ENCODE assay signal across 8 mouse cellular contexts in the genomic region with DNA sequence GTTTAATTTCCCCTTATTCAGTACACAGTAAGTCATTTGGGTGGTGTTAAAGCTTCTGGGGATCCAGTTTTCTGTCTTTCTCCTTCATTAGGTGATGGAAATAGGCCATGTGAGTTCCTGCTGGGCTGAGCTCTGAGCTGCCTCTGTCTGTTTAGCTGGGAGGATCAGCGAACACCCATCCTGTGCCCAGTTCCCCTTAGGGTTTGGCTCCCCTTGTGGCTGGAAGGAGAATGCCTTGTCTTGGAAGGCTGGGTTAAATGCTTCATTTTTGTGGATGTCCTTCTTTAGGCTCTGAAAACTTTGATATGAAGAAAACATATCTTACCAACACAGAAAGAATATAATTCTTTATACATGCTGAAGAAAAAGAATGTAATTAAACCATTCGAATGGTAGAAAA. TPM values are rescaled to one million over a fixed set of nuclear protein-coding genes. Genes with fewer than 3 reads are reported as not detected.
DNase-seq lines count a peak whose midpoint lies in the region; ATAC-seq and TF ChIP-seq lines count a peak whose summit lies in the region.
"Had no signal": no experiment of that assay in that cellular context is flagged by ENCODE, and none has a peak within 500 bp of the region (broad histone marks: within the 10 kb centered on the region; RNA-seq: fewer than 3 reads in every experiment).

No protein-coding gene starts in this region.

- peak; percentile 84 for TF ChIP-seq CTCF in layer of hippocampus, adult 2 months (conservative IDR thresholded peaks at IDR 0.05)

- DNase-seq in layer of hippocampus, adult 2 months (ENCODE audit: low spot score in 2 of 2) = no peak
- no peak for DNase-seq in layer of hippocampus, adult 11-12 months (ENCODE audit: low spot score)
- peak; percentile 20 for DNase-seq in NIH3T3 (ENCODE audit: low read depth)
- DNase-seq in cerebellum, adult 9-11 months = peak; percentile 63
- peak; percentile 40 for DNase-seq in lung, postnatal 14 days
- DNase-seq in ovary, postnatal 10 days (ENCODE audit: low spot score) = no peak

- no peak overlapping the region for H3K4me3 ChIP-seq in layer of hippocampus, adult 2 months
- H3K4me3 ChIP-seq: megakaryocyte, embryonic 14.5 days had no signal

- no peak; the same call in 1 of the 2 replicates for ATAC-seq in erythroid progenitor cell, adult 5-6 weeks (replicated peaks; ENCODE audit: low FRiP score, poor library complexity, severe bottlenecking)

- H3K27ac ChIP-seq in layer of hippocampus, adult 2 months = no peak overlapping the region

RNA-seq across cellular contexts. Expression of a gene that starts 19.5 kb away (rescaled TPM):
- 100 to 1,000 TPM; 367 to 372 TPM for total RNA-seq in layer of hippocampus, adult 2 months (2021)
- 0.42 and 2.2 TPM in 2 replicates for total RNA-seq in erythroid progenitor cell, adult 5-6 weeks (2015; ENCODE audit: low replicate concordance)
- total RNA-seq in erythroid progenitor cell, adult 5-6 weeks (2017; ENCODE audit: low replicate concordance) = 1.5 and 1.8 TPM in 2 replicates

Comparison
In these comparisons a context has a peak if more than half of its experiments do, and no peak if none do; other contexts are left out.
1. DNase-seq: peak in NIH3T3 (single experiment), cerebellum, adult 9-11 months (single experiment) and lung, postnatal 14 days (single experiment); none in layer of hippocampus, adult 2 months (0 of 2), layer of hippocampus, adult 11-12 months (single experiment) and ovary, postnatal 10 days (single experiment).
2. RNA of a gene that starts 19.5 kb away (total RNA-seq): 367 to 372 TPM in layer of hippocampus, adult 2 months; 0.42 to 2.2 TPM in erythroid progenitor cell, adult 5-6 weeks; every median in the first group is over 100 times any median in the second.